Mouse (Mus musculus): ENCODE data around the gene Btg4.

Gene Btg4

GRCm38 (mm10) chr9:51060601-51061000 is at the start of gene Btg4:
Gene Btg4 (plus strand): TSS chr9:51060901.
- DNase-seq: no peak

GRCm38 (mm10) chr9:51013644-51014043 is 47.1 kb upstream of the Btg4 start:
- DNase-seq: no peak

- DNase-seq: no peak
Observed at GRCm38 (mm10) chr9:51015732-51016131, 45.0 kb upstream of the Btg4 start.

GRCm38 (mm10) chr9:51019670-51020069 is 41.0 kb upstream of the Btg4 start:
- DNase-seq: no peak

GRCm38 (mm10) chr9:51020351-51020750 is 40.4 kb upstream of the Btg4 start:
- no peak for DNase-seq

GRCm38 (mm10) chr9:51021123-51021795 is 39.4 kb upstream of the Btg4 start:
- DNase-seq: no peak

GRCm38 (mm10) chr9:51026952-51027351 is 33.7 kb upstream of the Btg4 start:
- no peak for DNase-seq

- no peak for DNase-seq
Observed at GRCm38 (mm10) chr9:51030147-51030546, 30.6 kb upstream of the Btg4 start.

- no peak for DNase-seq
Observed at GRCm38 (mm10) chr9:51031603-51032002, 29.1 kb upstream of the Btg4 start.

- DNase-seq: no peak
Observed at GRCm38 (mm10) chr9:51032291-51032690, 28.4 kb upstream of the Btg4 start.

- no peak for DNase-seq
Observed at GRCm38 (mm10) chr9:51032785-51033529, 27.7 kb upstream of the Btg4 start.

GRCm38 (mm10) chr9:51041491-51041980 is 19.2 kb upstream of the Btg4 start:
- DNase-seq: no peak

GRCm38 (mm10) chr9:51042136-51042535 is 18.6 kb upstream of the Btg4 start:
- DNase-seq: no peak

- no peak for DNase-seq
Observed at GRCm38 (mm10) chr9:51052180-51052579, 8.5 kb upstream of the Btg4 start.

GRCm38 (mm10) chr9:51056360-51057324 is 4.1 kb upstream of the Btg4 start:
- DNase-seq: no peak

GRCm38 (mm10) chr9:51058951-51059521 is 1.7 kb upstream of the Btg4 start:
- DNase-seq: no peak

GRCm38 (mm10) chr9:51068202-51068601 is 7.5 kb downstream of the Btg4 start:
- DNase-seq: no peak

GRCm38 (mm10) chr9:51070801-51071200 is 10.1 kb downstream of the Btg4 start:
- no peak for DNase-seq

- DNase-seq: no peak
Observed at GRCm38 (mm10) chr9:51075780-51076179, 15.1 kb downstream of the Btg4 start.

GRCm38 (mm10) chr9:51076300-51076978 is 15.7 kb downstream of the Btg4 start:
- peak in 1 of 2 experiments; percentile 5 for DNase-seq

- peak; percentile 39 to 46 for DNase-seq
Observed at GRCm38 (mm10) chr9:51076979-51077315, 16.2 kb downstream of the Btg4 start, which contains the start of gene Layn. Gene Layn (minus strand): TSS chr9:51077094.

GRCm38 (mm10) chr9:51081614-51082013 is 20.9 kb downstream of the Btg4 start:
- no peak for DNase-seq
